Mouse (Mus musculus): ENCODE results near the gene Pde4b. TPM values are rescaled to one million over a fixed set of nuclear protein-coding genes. Genes with fewer than 3 reads are reported as not detected.

The Pde4b gene
- polyA plus RNA-seq, 1 experiment from 2014 or later, result 11.9 TPM

- Histone ChIP-seq H3K36me3 (ENCODE audit: insufficient read depth, low read length) (no peaks in the 10 kb centered on the region), H3K4me2 (ENCODE audit: low read length) (no peak overlapping the region), H3K4me3 (replicated peaks; ENCODE audit: low read depth, low read length) (no peak overlapping the region), H3K27ac (no peak overlapping the region), H3K9me3 (replicated peaks; ENCODE audit: low read length) (no peaks in the 10 kb centered on the region), H3K9ac (ENCODE audit: low read depth, low read length) (no peak overlapping the region), H3K27me3 (ENCODE audit: insufficient read depth, low read length) (no peaks in the 10 kb centered on the region), H3K4me1 (replicated peaks; ENCODE audit: insufficient read depth, low read length) (no peaks in the 10 kb centered on the region)
- 64% methylated on average over 8 of the region's 8 CpGs for WGBS
- DNase-seq (ENCODE audit: low spot score) (no peak), ATAC-seq (replicated peaks; ENCODE audit: low FRiP score, low read depth) (no peak)
- TF ChIP-seq CTCF (IDR thresholded peaks at IDR 0.05; ENCODE audit: low read depth), result no peak
Measured at GRCm38 (mm10) chr4:102446160-102446945, 359.0 kb downstream of the Pde4b start.

GRCm38 (mm10) chr4:102456426-102456825 lies 369.1 kb downstream of the Pde4b start:
- TF ChIP-seq CTCF (IDR thresholded peaks at IDR 0.05; ENCODE audit: low read depth), result no peak
- H3K4me2 ChIP-seq (ENCODE audit: low read length), result no peak overlapping the region
- H3K9ac ChIP-seq (ENCODE audit: low read depth, low read length), result no peak overlapping the region
- H3K27me3 ChIP-seq (ENCODE audit: insufficient read depth, low read length), result no peaks in the 10 kb centered on the region
- DNase-seq (ENCODE audit: low spot score) (peak; percentile 44), ATAC-seq (replicated peaks; ENCODE audit: low FRiP score, low read depth) (no peak)
- no peaks in the 10 kb centered on the region for H3K36me3 ChIP-seq (ENCODE audit: insufficient read depth, low read length)
- no peak overlapping the region for H3K27ac ChIP-seq
- no peak overlapping the region for H3K4me3 ChIP-seq (replicated peaks; ENCODE audit: low read depth, low read length)
- WGBS, result 48% methylated on average over 3 of the region's 3 CpGs
- H3K9me3 ChIP-seq (replicated peaks; ENCODE audit: low read length), result no peaks in the 10 kb centered on the region
- H3K4me1 ChIP-seq (replicated peaks; ENCODE audit: insufficient read depth, low read length), result no peaks in the 10 kb centered on the region

DNA sequence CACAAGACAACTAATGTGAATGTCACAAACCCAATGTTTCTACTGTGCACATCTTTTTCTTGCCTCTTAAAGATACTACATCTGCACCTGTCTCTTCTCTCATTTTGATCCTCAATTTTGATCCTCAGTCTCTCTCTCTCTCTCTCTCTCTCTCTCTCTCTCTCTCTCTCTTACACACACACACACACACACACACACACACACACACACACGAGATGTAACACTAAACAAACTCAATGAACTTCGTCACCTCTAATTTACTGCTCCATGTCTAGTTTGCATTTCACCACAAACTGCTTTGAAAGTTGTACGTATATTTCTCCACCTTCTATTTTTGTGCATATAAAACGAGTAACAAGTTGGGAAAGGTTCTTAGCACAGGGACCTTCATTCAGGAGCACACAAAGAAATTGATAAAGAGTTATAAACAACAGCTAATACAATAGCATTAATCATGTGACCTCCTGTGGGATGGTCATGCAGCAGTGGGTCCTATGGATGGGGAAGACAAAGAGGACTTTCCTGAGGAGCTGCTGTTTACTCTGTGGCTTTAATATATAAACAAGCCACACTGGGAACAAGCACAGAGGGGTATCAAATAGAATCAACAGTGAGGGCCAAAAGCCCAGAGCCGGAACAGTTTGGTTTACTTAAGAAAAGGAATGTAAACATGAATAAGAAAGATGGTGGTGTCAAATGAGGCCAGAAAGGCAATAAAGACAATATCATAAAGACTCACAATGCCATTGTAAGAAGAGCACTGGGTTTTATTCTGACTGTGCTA lies 372.1 kb downstream of the Pde4b start:
- no peak for DNase-seq (ENCODE audit: low spot score)
- Histone ChIP-seq H3K4me2 (ENCODE audit: low read length) (no peak overlapping the region), H3K27ac (no peak overlapping the region), H3K9me3 (replicated peaks; ENCODE audit: low read length) (no peaks in the 10 kb centered on the region), H3K27me3 (ENCODE audit: insufficient read depth, low read length) (no peaks in the 10 kb centered on the region), H3K36me3 (ENCODE audit: insufficient read depth, low read length) (no peaks in the 10 kb centered on the region), H3K4me3 (replicated peaks; ENCODE audit: low read depth, low read length) (no peak overlapping the region), H3K9ac (ENCODE audit: low read depth, low read length) (no peak overlapping the region), H3K4me1 (replicated peaks; ENCODE audit: insufficient read depth, low read length) (no peaks in the 10 kb centered on the region)
- no peak for ATAC-seq (replicated peaks; ENCODE audit: low FRiP score, low read depth)
- no peak for TF ChIP-seq CTCF (IDR thresholded peaks at IDR 0.05; ENCODE audit: low read depth)
- 49% methylated on average over 5 of the region's 5 CpGs for WGBS

- Histone ChIP-seq H3K4me1 (replicated peaks; ENCODE audit: insufficient read depth, low read length) (0 out of 2 replicates have a peak, but pooled peaks cover 3% of the 10 kb centered on the region), H3K9me3 (replicated peaks; ENCODE audit: low read length) (no peaks in the 10 kb centered on the region), H3K4me3 (replicated peaks; ENCODE audit: low read depth, low read length) (no peak overlapping the region), H3K4me2 (ENCODE audit: low read length) (no peak overlapping the region), H3K27me3 (ENCODE audit: insufficient read depth, low read length) (no peaks in the 10 kb centered on the region), H3K9ac (ENCODE audit: low read depth, low read length) (no peak overlapping the region), H3K27ac (no peak overlapping the region), H3K36me3 (ENCODE audit: insufficient read depth, low read length) (no peaks in the 10 kb centered on the region)
- DNase-seq (ENCODE audit: low spot score) (peak; percentile 28), ATAC-seq (replicated peaks; ENCODE audit: low FRiP score, low read depth) (no peak)
- 29% methylated on average over 3 of the region's 3 CpGs for WGBS
- no peak for TF ChIP-seq CTCF (IDR thresholded peaks at IDR 0.05; ENCODE audit: low read depth)
Measured at GRCm38 (mm10) chr4:102478104-102478503, 390.8 kb downstream of the Pde4b start.

- no peaks in the 10 kb centered on the region for H3K27me3 ChIP-seq (ENCODE audit: insufficient read depth, low read length)
- H3K9me3 ChIP-seq (replicated peaks; ENCODE audit: low read length), result no peaks in the 10 kb centered on the region
- H3K27ac ChIP-seq, result no peak overlapping the region
- DNase-seq (ENCODE audit: low spot score) (no peak), ATAC-seq (replicated peaks; ENCODE audit: low FRiP score, low read depth) (no peak)
- H3K4me3 ChIP-seq (replicated peaks; ENCODE audit: low read depth, low read length), result no peak overlapping the region
- H3K4me1 ChIP-seq (replicated peaks; ENCODE audit: insufficient read depth, low read length), result 0 out of 2 replicates have a peak, but pooled peaks cover 3% of the 10 kb centered on the region
- no peak overlapping the region for H3K4me2 ChIP-seq (ENCODE audit: low read length)
- no peak overlapping the region for H3K9ac ChIP-seq (ENCODE audit: low read depth, low read length)
- TF ChIP-seq CTCF (IDR thresholded peaks at IDR 0.05; ENCODE audit: low read depth), result no peak
- WGBS, result 77% methylated on average over 7 of the region's 7 CpGs
- no peaks in the 10 kb centered on the region for H3K36me3 ChIP-seq (ENCODE audit: insufficient read depth, low read length)
Measured at GRCm38 (mm10) chr4:102478860-102479259, 391.5 kb downstream of the Pde4b start.

DNA sequence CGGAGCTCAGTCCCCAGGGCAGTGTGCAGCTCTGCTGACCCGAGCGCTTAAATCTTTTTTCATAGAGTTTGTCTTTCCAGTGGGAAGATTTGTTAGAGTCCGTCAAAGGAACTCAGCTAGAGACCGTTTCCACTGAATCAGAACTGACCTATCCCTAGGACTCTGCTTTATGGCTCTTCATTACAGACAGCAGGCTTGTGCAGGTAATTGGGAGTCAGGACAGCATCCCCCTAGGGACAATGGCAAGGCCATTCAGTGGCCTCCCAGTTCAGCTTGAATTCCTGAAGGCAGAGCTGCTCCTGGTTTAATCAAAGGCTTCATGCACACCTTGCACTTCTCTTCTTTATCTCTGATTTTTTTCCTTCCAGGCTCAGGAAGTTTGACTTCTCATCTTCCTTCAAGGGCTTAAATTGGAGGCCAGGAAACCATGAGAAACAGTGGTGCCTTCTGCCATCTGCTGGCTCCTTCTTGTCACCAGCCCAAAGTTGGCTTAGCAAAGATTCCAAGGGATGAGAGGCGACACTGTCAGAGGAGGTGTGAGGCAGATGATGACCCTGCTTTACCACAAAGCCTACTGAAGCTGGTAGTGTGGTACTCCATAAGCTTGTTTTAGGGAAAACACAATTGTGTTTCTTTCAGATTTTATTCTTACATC lies 393.6 kb downstream of the Pde4b start:
- H3K4me1 ChIP-seq (replicated peaks; ENCODE audit: insufficient read depth, low read length), result 0 out of 2 replicates have a peak, but pooled peaks cover 3% of the 10 kb centered on the region
- TF ChIP-seq CTCF (IDR thresholded peaks at IDR 0.05; ENCODE audit: low read depth), result peak; percentile 83
- H3K4me3 ChIP-seq (replicated peaks; ENCODE audit: low read depth, low read length), result no peak overlapping the region
- ATAC-seq (replicated peaks; ENCODE audit: low FRiP score, low read depth) (no peak), DNase-seq (ENCODE audit: low spot score) (peak; percentile 74)
- H3K27ac ChIP-seq, result no peak overlapping the region
- no peaks in the 10 kb centered on the region for H3K27me3 ChIP-seq (ENCODE audit: insufficient read depth, low read length)
- no peak overlapping the region for H3K4me2 ChIP-seq (ENCODE audit: low read length)
- H3K9me3 ChIP-seq (replicated peaks; ENCODE audit: low read length), result no peaks in the 10 kb centered on the region
- no peak overlapping the region for H3K9ac ChIP-seq (ENCODE audit: low read depth, low read length)
- no peaks in the 10 kb centered on the region for H3K36me3 ChIP-seq (ENCODE audit: insufficient read depth, low read length)
- 58% methylated on average over 6 of the region's 6 CpGs for WGBS

Measured in kidney, postnatal 0 days (tissue).